ENCODE assay signal across 16 mouse cellular contexts in genomic region chr16:83698181-83698580, GRCm38 (mm10).
"Had no signal": no experiment of that assay in that cellular context is flagged by ENCODE, and none has a peak within 500 bp of the region (broad histone marks: within the 10 kb centered on the region; RNA-seq: fewer than 3 reads in every experiment).

No protein-coding gene starts in this region.

- H3K4me3 ChIP-seq: layer of hippocampus, adult 2 months; limb, embryonic 12.5 days; midbrain, embryonic 12.5 days; neural tube, embryonic 13.5 days had no signal

- ATAC-seq: midbrain, embryonic 16.5 days had no signal

- H3K36me3 ChIP-seq: limb, embryonic 12.5 days; midbrain, embryonic 12.5 days; neural tube, embryonic 13.5 days had no signal

- DNase-seq: kidney, adult 18-20 months; kidney, postnatal 10 days; kidney, postnatal 4 days; liver; lung, adult 2 months; lung, postnatal 14 days; retina, postnatal 1 day; right cerebral cortex, postnatal 4 days; spleen, adult 18-20 months; thymus, postnatal 36 days had no signal

- H3K9ac ChIP-seq: limb, embryonic 12.5 days; liver, embryonic 14.5 days; midbrain, embryonic 12.5 days; neural tube, embryonic 13.5 days had no signal

- H3K9me3 ChIP-seq: limb, embryonic 12.5 days; midbrain, embryonic 12.5 days; neural tube, embryonic 13.5 days had no signal

- H3K4me1 ChIP-seq: limb, embryonic 12.5 days; midbrain, embryonic 12.5 days; neural tube, embryonic 13.5 days had no signal

- H3K4me2 ChIP-seq: limb, embryonic 12.5 days; midbrain, embryonic 12.5 days; neural tube, embryonic 13.5 days had no signal

- H3K27me3 ChIP-seq: limb, embryonic 12.5 days; midbrain, embryonic 12.5 days; neural tube, embryonic 13.5 days had no signal

- H3K27ac ChIP-seq: layer of hippocampus, adult 2 months; limb, embryonic 12.5 days; liver, embryonic 14.5 days; midbrain, embryonic 12.5 days; neural tube, embryonic 13.5 days had no signal
